Mouse (Mus musculus) MEL (cell line): ENCODE data around the gene Rps19. TPM values are rescaled to one million over a fixed set of nuclear protein-coding genes. Genes with fewer than 3 reads are reported as not detected.

Experiments
- DNase-seq: peaks from one replicate; pipeline ENCODE4 v3.0.0; 2011; ENCODE audit warnings: low read depth, low spot score
- H3K27ac ChIP-seq: 2 replicates; pipeline ENCODE4 v1.5.1; 2012; ENCODE audit warnings: low read depth, mild to moderate bottlenecking, control low read depth, low read length, moderate library complexity; ENCODE audit not compliant: control insufficient read depth
- H3K27me3 ChIP-seq, 2 experiments: fragments of 150-350 bp in 1 of 2; sonication (generic) in 1 of 2; 2 replicates each; pipeline ENCODE4 v1.6.1; 2012; ENCODE audit warnings: low read length in 2 of 2, mild to moderate bottlenecking in 2 of 2, improper control_type of control experiment in 1 of 2, moderate library complexity in 1 of 2; ENCODE audit not compliant: insufficient read depth in 2 of 2, control insufficient read depth in 1 of 2
- H3K36me3 ChIP-seq, 2 experiments: 2 replicates each; pipeline ENCODE4 v1.6.1; 2012 to 2014; ENCODE audit warnings: low read length in 2 of 2, improper control_type of control experiment in 1 of 2, inconsistent platforms in 1 of 2, mild to moderate bottlenecking in 1 of 2; ENCODE audit not compliant: insufficient read depth in 2 of 2, control insufficient read depth in 1 of 2
- H3K4me1 ChIP-seq, 2 experiments: fragments of 150-350 bp in 1 of 2; sonication (generic) in 1 of 2; 2 replicates each; pipeline ENCODE4 v1.6.1; 2012; ENCODE audit warnings: low read length in 2 of 2, improper control_type of control experiment in 1 of 2, mild to moderate bottlenecking in 1 of 2; ENCODE audit not compliant: insufficient read depth in 2 of 2, control insufficient read depth in 1 of 2
- H3K4me3 ChIP-seq, 2 experiments: fragments of 150-350 bp in 1 of 2; sonication (generic) in 1 of 2; 2 replicates each; pipeline ENCODE4 v1.5.1; 2012; ENCODE audit warnings: low read depth in 2 of 2, low read length in 2 of 2, mild to moderate bottlenecking in 2 of 2, moderate library complexity in 2 of 2, control low read depth in 1 of 2, improper control_type of control experiment in 1 of 2; ENCODE audit not compliant: control insufficient read depth in 1 of 2, insufficient read depth in 1 of 2
- H3K79me2 ChIP-seq: 2 replicates; pipeline ENCODE4 v1.6.1; 2012; ENCODE audit warnings: mild to moderate bottlenecking, low read length, moderate library complexity; ENCODE audit not compliant: control insufficient read depth, poor library complexity, insufficient read depth
- H3K9ac ChIP-seq: 2 replicates; pipeline ENCODE4 v1.6.1; 2012; ENCODE audit warnings: low read depth, mild to moderate bottlenecking, control low read depth, low read length, moderate library complexity; ENCODE audit not compliant: control insufficient read depth, poor library complexity, severe bottlenecking
- H3K9me3 ChIP-seq: fragments of 150-350 bp; sonication (generic); replicated peaks from 2 replicates; pipeline ENCODE4 v1.6.1; 2012; ENCODE audit warnings: mild to moderate bottlenecking, low read length, improper control_type of control experiment, moderate library complexity; ENCODE audit not compliant: insufficient read depth
- BHLHE40 ChIP-seq: IDR thresholded peaks from 2 replicates; pipeline ENCODE4 v1.6.1; 2012; ENCODE audit warnings: low read depth, mild to moderate bottlenecking, inconsistent platforms, low read length, improper control_type of control experiment, borderline replicate concordance
- ELF1 ChIP-seq: IDR thresholded peaks from 2 replicates; pipeline ENCODE4 v1.6.1; 2014; ENCODE audit warnings: low read depth, mild to moderate bottlenecking, inconsistent platforms, low read length, improper control_type of control experiment, moderate library complexity
- EP300 ChIP-seq, 2 experiments: IDR thresholded peaks; 2 replicates each; pipeline ENCODE4 v1.6.1; 2011; ENCODE audit warnings: improper control_type of control experiment in 2 of 2, low read length in 2 of 2, low read depth in 1 of 2, mild to moderate bottlenecking in 1 of 2
- ETS1 ChIP-seq: IDR thresholded peaks from 2 replicates; pipeline ENCODE4 v1.6.1; 2012; ENCODE audit warnings: low read depth, mild to moderate bottlenecking, inconsistent platforms, low read length, improper control_type of control experiment, moderate library complexity
- GATA1 ChIP-seq: IDR thresholded peaks from 2 replicates; pipeline ENCODE4 v1.6.1; 2011; ENCODE audit warnings: low read depth, low read length, improper control_type of control experiment
- HCFC1 ChIP-seq: IDR thresholded peaks from 2 replicates; pipeline ENCODE4 v1.6.1; 2012; ENCODE audit warnings: low read depth, mild to moderate bottlenecking, inconsistent platforms, low read length, improper control_type of control experiment, moderate library complexity
- KAT2A ChIP-seq: conservative IDR thresholded peaks from 2 replicates; pipeline ENCODE4 v1.6.1; 2012; ENCODE audit warnings: low read depth, low read length, improper control_type of control experiment, inconsistent platforms
- MAZ ChIP-seq: IDR thresholded peaks from 2 replicates; pipeline ENCODE4 v1.6.1; 2012; ENCODE audit warnings: low read depth, mild to moderate bottlenecking, inconsistent platforms, low read length, improper control_type of control experiment
- SIN3A ChIP-seq: IDR thresholded peaks from 2 replicates; pipeline ENCODE4 v1.6.1; 2012; ENCODE audit warnings: low read length, improper control_type of control experiment, inconsistent platforms
- TBP ChIP-seq: IDR thresholded peaks from 2 replicates; pipeline ENCODE4 v1.8.0; 2011; ENCODE audit warnings: low read depth, low read length, improper control_type of control experiment
- USF2 ChIP-seq, 2 experiments: IDR thresholded peaks; 2 replicates each; pipeline ENCODE4 v1.6.1; 2011 to 2012; ENCODE audit warnings: improper control_type of control experiment in 2 of 2, low read length in 2 of 2, borderline replicate concordance in 1 of 2, inconsistent platforms in 1 of 2, low read depth in 1 of 2, mild to moderate bottlenecking in 1 of 2; ENCODE audit not compliant: insufficient read depth in 1 of 2
- ZC3H11A ChIP-seq: IDR thresholded peaks from 2 replicates; pipeline ENCODE4 v1.6.1; 2012; ENCODE audit warnings: low read depth, mild to moderate bottlenecking, inconsistent platforms, low read length, improper control_type of control experiment
- ZNF384 ChIP-seq: IDR thresholded peaks from 2 replicates; pipeline ENCODE4 v1.6.1; 2012; ENCODE audit warnings: low read depth, mild to moderate bottlenecking, inconsistent platforms, low read length, improper control_type of control experiment
- polyA plus RNA-seq, 2 experiments: library from polyadenylated mRNA; stranded (reverse) in 1 of 2; unstranded in 1 of 2; fragments of >175 nt in 1 of 2; fragments of >200 nt in 1 of 2; gene quantifications; 2 replicates each; pipeline versions ENCODE4 v1.2.1 to v1.2.4; 2012; ENCODE audit warnings: low replicate concordance in 2 of 2, low read depth in 1 of 2; ENCODE audit not compliant: insufficient read length in 2 of 2, insufficient read depth in 1 of 2, missing spikeins in 1 of 2
- total RNA-seq: library from RNA; depleted of rRNA; stranded (reverse); fragments of 300-350 nt; gene quantifications from 2 replicates; pipeline ENCODE4 v1.2.3, GENCODE M21; 2012

The Rps19 gene
- total and polyA plus RNA-seq, 3 experiments = 2,454 to 3,580 TPM; not detected in 1

DNA sequence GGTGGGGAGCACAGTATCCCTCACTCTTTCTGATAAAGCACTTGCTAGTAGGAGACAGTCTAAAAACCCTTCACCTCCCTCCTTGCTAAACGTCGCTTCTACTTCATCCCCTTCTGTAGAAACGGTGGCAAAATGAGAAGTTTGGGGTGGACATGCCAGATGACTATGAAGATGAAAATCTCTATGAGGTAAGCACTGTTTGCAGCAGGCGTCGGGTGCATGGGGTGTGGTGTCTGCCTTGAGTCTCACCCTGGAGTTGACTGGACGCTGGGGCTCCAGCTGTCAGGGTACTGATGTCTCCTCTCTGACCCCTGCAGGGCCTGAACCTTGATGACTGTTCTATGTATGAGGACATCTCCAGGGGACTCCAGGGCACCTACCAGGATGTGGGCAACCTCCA is 16.9 kb downstream of the Rps19 start:
- Histone ChIP-seq H3K27ac (peak overlapping the region; percentile 78), H3K27me3 (no peaks in the 10 kb centered on the region), H3K36me3 (peaks cover 0 to 19% of the 10 kb centered on the region in 2 experiments; a peak in 3 of 4 replicates), H3K9ac (peak overlapping the region; percentile 13), H3K4me3 (no peak overlapping the region), H3K4me1 (peaks cover 0 to 30% of the 10 kb centered on the region in 2 experiments; a peak in 2 of 4 replicates), H3K79me2 (peaks cover 26% of the 10 kb centered on the region), H3K9me3 (no peaks in the 10 kb centered on the region)
- TF ChIP-seq ETS1 = peak; percentile 54; the same call in 1 of the 2 replicates
- no peak for TF ChIP-seq USF2 (IDR thresholded peaks at IDR 0.05; ENCODE audit: borderline replicate concordance in 1 of 2, insufficient read depth in 1 of 2, low read depth in 1 of 2, low read length in 2 of 2)
- 0 out of 4 replicates have a peak, but pooled peaks of 1 of the 2 experiments have one; percentile 15 for TF ChIP-seq EP300 (IDR thresholded peaks at IDR 0.05; ENCODE audit: low read depth in 1 of 2, low read length in 2 of 2)
- peak; percentile 59 for DNase-seq

- Histone ChIP-seq H3K27me3 (no peaks in the 10 kb centered on the region), H3K79me2 (peaks cover 28% of the 10 kb centered on the region), H3K36me3 (peaks cover 0 to 23% of the 10 kb centered on the region in 2 experiments; a peak in 3 of 4 replicates), H3K9me3 (no peaks in the 10 kb centered on the region), H3K27ac (peak overlapping the region; percentile 99), H3K4me3 (peak overlapping the region in 1 of 2 experiments; percentile 57; a peak in 2 of 4 replicates), H3K4me1 (peaks cover 0 to 37% of the 10 kb centered on the region in 2 experiments; a peak in 2 of 4 replicates), H3K9ac (peak overlapping the region; percentile 97)
- TF ChIP-seq BHLHE40 (peak; percentile 9; the same call in 1 of the 2 replicates), HCFC1 (0 out of 2 replicates have a peak, but pooled peaks have one; percentile 39), ZC3H11A (no peak), SIN3A (peak; percentile 50), KAT2A (no peak), MAZ (peak; percentile 66; the same call in 1 of the 2 replicates), ETS1 (peak; percentile 53; the same call in 1 of the 2 replicates), GATA1 (0 out of 2 replicates have a peak, but pooled peaks have one; percentile 26), ELF1 (peak; percentile 42; the same call in 1 of the 2 replicates), ZNF384 (no peak), TBP (0 out of 2 replicates have a peak, but pooled peaks have one; percentile 57), EP300 (IDR thresholded peaks at IDR 0.05; ENCODE audit: low read depth in 1 of 2, low read length in 2 of 2) (peak in 1 of 2 experiments; percentile 56; a peak in 2 of 4 replicates)
- peak; percentile 88 for DNase-seq
Measured at GRCm38 (mm10) chr7:24901842-24902241, 17.7 kb downstream of the Rps19 start.
